Mouse (Mus musculus) olfactory bulb, adult 2 months (tissue): ENCODE data around the gene Nudt2.

ENCODE experiments used
- CTCF ChIP-seq: fragments of 200-500 bp; IDR thresholded peaks from 2 replicates; pipeline ENCODE4 v1.5.1; 2012; ENCODE audit warnings: low read depth, mild to moderate bottlenecking, low read length, moderate library complexity; ENCODE audit not compliant: insufficient read depth
- POLR2A ChIP-seq: fragments of 200-500 bp; IDR thresholded peaks from 2 replicates; pipeline ENCODE4 v1.6.1; 2012; ENCODE audit warnings: mild to moderate bottlenecking, low read depth, low read length, moderate library complexity; ENCODE audit not compliant: insufficient read depth

DNA sequence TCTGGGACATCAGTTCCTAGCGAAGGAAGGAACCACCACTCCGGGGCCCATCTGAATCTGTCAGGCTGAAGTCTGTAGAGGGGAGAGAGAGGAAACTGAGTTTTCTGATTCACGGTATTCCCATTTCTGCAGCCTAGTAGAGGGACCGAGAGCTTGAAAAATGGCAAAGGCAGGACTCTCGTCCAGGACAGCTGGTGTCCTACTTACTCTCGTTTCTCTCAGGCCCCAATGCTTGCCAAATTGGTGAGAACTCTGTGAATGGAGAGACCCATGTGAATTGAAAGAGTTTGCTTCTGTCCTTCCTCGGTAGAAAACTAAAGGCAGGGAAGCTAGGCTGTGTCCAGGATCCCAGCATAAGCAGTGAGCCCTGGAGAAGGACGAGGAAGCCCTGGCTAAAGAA, 34.7 kb downstream of the Nudt2 start:
- TF ChIP-seq CTCF: no peak
- TF ChIP-seq POLR2A: no peak
